Mouse (Mus musculus) midbrain, postnatal 0 days (tissue): Measurements from ENCODE around the gene Catsperg2. TPM values are rescaled to one million over a fixed set of nuclear protein-coding genes. Genes with fewer than 3 reads are reported as not detected.
A peak's percentile ranks its signal among the peaks of the same experiment; 100 is the strongest.
"Not testable (repeated sequence)": the region's sequence is repeated elsewhere in the genome, so short reads cannot be mapped to it uniquely, and the experiment has no call there.

ENCODE experiments used
- ATAC-seq: fragments of 200-750 bp; cut with Nextera tagmentation; 2 replicates; pipeline ENCODE4 v1.8.0; 2017; ENCODE audit warnings: moderate number of reproducible peaks, mild to moderate bottlenecking, moderate TSS enrichment, moderate library complexity; ENCODE audit not compliant: low FRiP score
- DNase-seq: peaks from one replicate; pipeline ENCODE4 v3.0.0-alpha.2; 2015; ENCODE audit warnings: low spot score
- H3K27ac ChIP-seq: fragments of 300-500 bp; sonication (generic); 2 replicates; pipeline ENCODE4 v1.5.1; 2014; ENCODE audit warnings: low read depth, mild to moderate bottlenecking, low read length, mixed read lengths
- H3K27me3 ChIP-seq: fragments of 300-500 bp; sonication (generic); 2 replicates; pipeline ENCODE4 v1.6.1; 2014; ENCODE audit warnings: low read length, control low read depth, mixed read lengths; ENCODE audit not compliant: insufficient read depth
- H3K36me3 ChIP-seq: fragments of 300-500 bp; sonication (generic); 2 replicates; pipeline ENCODE4 v1.6.1; 2014; ENCODE audit warnings: low read length, control low read depth, mixed read lengths; ENCODE audit not compliant: insufficient read depth
- H3K4me1 ChIP-seq: fragments of 300-500 bp; sonication (generic); 2 replicates; pipeline ENCODE4 v1.6.1; 2014; ENCODE audit warnings: mild to moderate bottlenecking, control low read depth, antibody characterized with exemption, low read length, mixed read lengths; ENCODE audit not compliant: insufficient read depth
- H3K4me2 ChIP-seq: fragments of 300-500 bp; sonication (generic); 2 replicates; pipeline ENCODE4 v1.6.1; 2014; ENCODE audit warnings: low read depth, mild to moderate bottlenecking, low read length, mixed read lengths; ENCODE audit not compliant: poor library complexity, severe bottlenecking
- H3K4me3 ChIP-seq: fragments of 300-500 bp; sonication (generic); 2 replicates; pipeline ENCODE4 v1.5.1; 2014; ENCODE audit warnings: low read depth, mild to moderate bottlenecking, low read length, moderate library complexity
- H3K9ac ChIP-seq: fragments of 300-500 bp; sonication (generic); replicated peaks from 2 replicates; pipeline ENCODE4 v1.6.1; 2014; ENCODE audit warnings: mild to moderate bottlenecking, low read length, moderate library complexity, mixed read lengths; ENCODE audit not compliant: poor library complexity, severe bottlenecking
- H3K9me3 ChIP-seq: fragments of 300-500 bp; sonication (generic); 2 replicates; pipeline ENCODE4 v1.6.1; 2016; ENCODE audit warnings: low read length, control low read depth
- CTCF ChIP-seq: IDR thresholded peaks from 2 replicates; pipeline ENCODE4 v1.5.1; 2016; ENCODE audit warnings: antibody characterized with exemption, mild to moderate bottlenecking
- WGBS: fragments of 180-500 bp; shearing (Covaris S2); extraction: QIAGEN DNeasy Blood & Tissue Kit; methylation state at CpG from one replicate; pipeline ENCODE4 v1.1.7; 2014; 5-methylcytosine and 5-hydroxymethylcytosine counted together
- polyA plus RNA-seq: library from polyadenylated mRNA; unstranded; fragments of >200 nt; fragmentation: Nextera tagmentation; extraction: Ambion mirVana; gene quantifications from 2 replicates; pipeline ENCODE4 v1.2.1, GENCODE M21; 2015
- total RNA-seq: library from RNA; depleted of rRNA; stranded (reverse); fragments of >200 nt; gene quantifications from 2 replicates; pipeline ENCODE4 v1.2.3, GENCODE M21; 2014

The Catsperg2 gene
- total and polyA plus RNA-seq, 2 experiments from 2014 or later, result 0.41 to 0.99 TPM

- peak overlapping the region; percentile 62 for H3K9ac ChIP-seq
- DNase-seq (peak; percentile 92), ATAC-seq (peak; percentile 55)
- no peaks in the 10 kb centered on the region for H3K9me3 ChIP-seq
- no peaks in the 10 kb centered on the region for H3K27me3 ChIP-seq
- TF ChIP-seq CTCF, result no peak
- peak overlapping the region; percentile 67 for H3K4me3 ChIP-seq
- WGBS, result under 1% methylated on average over 15 of the region's 15 CpGs
- H3K4me2 ChIP-seq, result peak overlapping the region; percentile 68
- peak overlapping the region; percentile 75 for H3K27ac ChIP-seq
- no peaks in the 10 kb centered on the region for H3K36me3 ChIP-seq
- H3K4me1 ChIP-seq, result peaks cover 5% of the 10 kb centered on the region
These were observed 40.3 kb upstream of the Catsperg2 start for GRCm38 (mm10) chr7:29767058-29767686.

GRCm38 (mm10) chr7:29764702-29765101, 37.9 kb upstream of the Catsperg2 start:
- Histone ChIP-seq H3K4me2 (no peak overlapping the region), H3K4me3 (no peak overlapping the region), H3K4me1 (peaks cover 5% of the 10 kb centered on the region), H3K9ac (no peak overlapping the region), H3K36me3 (no peaks in the 10 kb centered on the region), H3K27me3 (no peaks in the 10 kb centered on the region), H3K27ac (no peak overlapping the region), H3K9me3 (no peaks in the 10 kb centered on the region)
- WGBS, result 82% methylated on average over 7 of the region's 7 CpGs
- ATAC-seq (no peak), DNase-seq (no peak)
- no peak for TF ChIP-seq CTCF

- Histone ChIP-seq H3K9me3 (no peaks in the 10 kb centered on the region), H3K4me1 (no peaks in the 10 kb centered on the region), H3K36me3 (no peaks in the 10 kb centered on the region), H3K27me3 (no peaks in the 10 kb centered on the region), H3K27ac (no peak overlapping the region), H3K9ac (no peak overlapping the region), H3K4me3 (no peak overlapping the region), H3K4me2 (no peak overlapping the region)
- TF ChIP-seq CTCF, result no peak
- DNase-seq, result no peak
- no peak for ATAC-seq
- WGBS, result 86% methylated on average over 5 of the region's 5 CpGs
These were observed 33.6 kb upstream of the Catsperg2 start for GRCm38 (mm10) chr7:29760476-29760875.

GRCm38 (mm10) chr7:29742258-29742657, 15.4 kb upstream of the Catsperg2 start:
- Histone ChIP-seq H3K4me1 (no peaks in the 10 kb centered on the region), H3K9me3 (0 out of 2 replicates have a peak, but pooled peaks cover 2% of the 10 kb centered on the region), H3K4me3 (no peak overlapping the region), H3K27me3 (no peaks in the 10 kb centered on the region), H3K27ac (no peak overlapping the region), H3K9ac (no peak overlapping the region), H3K4me2 (no peak overlapping the region), H3K36me3 (no peaks in the 10 kb centered on the region)
- TF ChIP-seq CTCF, result no peak
- whole genome bisulfite sequencing, result 83% methylated on average over 3 of the region's 3 CpGs
- DNase-seq, result no peak
- ATAC-seq, result no peak

GRCm38 (mm10) chr7:29728055-29728454, 1.2 kb upstream of the Catsperg2 start:
- no peak overlapping the region for H3K27ac ChIP-seq
- WGBS, result 91% methylated on average over 2 of the region's 2 CpGs
- DNase-seq, result no peak
- H3K27me3 ChIP-seq, result no peaks in the 10 kb centered on the region
- H3K36me3 ChIP-seq, result no peaks in the 10 kb centered on the region
- H3K4me3 ChIP-seq, result no peak overlapping the region
- H3K4me1 ChIP-seq, result no peaks in the 10 kb centered on the region
- no peak overlapping the region for H3K9ac ChIP-seq
- no peak for ATAC-seq
- H3K4me2 ChIP-seq, result no peak overlapping the region
- 0 out of 2 replicates have a peak, but pooled peaks cover 7% of the 10 kb centered on the region for H3K9me3 ChIP-seq
- peak; percentile 10; the same call in 1 of the 2 replicates for TF ChIP-seq CTCF

GRCm38 (mm10) chr7:29725461-29726142, 1.2 kb downstream of the Catsperg2 start:
- not testable (repeated sequence) for H3K36me3 ChIP-seq, H3K4me1 ChIP-seq, H3K9me3 ChIP-seq, H3K27ac ChIP-seq, DNase-seq, H3K27me3 ChIP-seq, ATAC-seq, H3K4me2 ChIP-seq, H3K9ac ChIP-seq, H3K4me3 ChIP-seq
- WGBS, result 37% methylated on average over 16 of the region's 17 CpGs

- 85% methylated on average over 2 of the region's 2 CpGs for WGBS
- not testable (repeated sequence) for H3K36me3 ChIP-seq, H3K4me2 ChIP-seq, H3K4me1 ChIP-seq, H3K27ac ChIP-seq, DNase-seq, ATAC-seq, H3K27me3 ChIP-seq, H3K9ac ChIP-seq, H3K4me3 ChIP-seq, H3K9me3 ChIP-seq
These were observed 17.9 kb downstream of the Catsperg2 start for GRCm38 (mm10) chr7:29708891-29709290.

GRCm38 (mm10) chr7:29695231-29695630, 31.6 kb downstream of the Catsperg2 start:
- DNase-seq, H3K27me3 ChIP-seq, H3K4me2 ChIP-seq, ATAC-seq, H3K27ac ChIP-seq, H3K9ac ChIP-seq, H3K4me3 ChIP-seq, H3K9me3 ChIP-seq, H3K4me1 ChIP-seq, H3K36me3 ChIP-seq: not testable (repeated sequence)
- WGBS, result 92% methylated on average over 3 of the region's 3 CpGs
